Mouse (Mus musculus) C2C12 (cell line): ENCODE measurements at regions not wholly inside any gene's neighbourhood (a gene's known extent, or its start where the extent isn't known, plus 50 kb on each side); places are given as distances from the start of the nearest gene placed in this dataset.

ENCODE experiments used
- H3K27me3 ChIP-seq: one replicate; pipeline ENCODE4 v1.6.1; 2011; ENCODE audit not compliant: control insufficient read depth, insufficient read depth, insufficient read length
- H3K36me3 ChIP-seq: one replicate; pipeline ENCODE4 v1.6.1; 2011; ENCODE audit not compliant: control insufficient read depth, insufficient read depth
- H3K4me3 ChIP-seq: one replicate; pipeline ENCODE4 v1.5.1; 2011; ENCODE audit warnings: mild to moderate bottlenecking, control low read depth; ENCODE audit not compliant: poor library complexity, insufficient read depth, severe bottlenecking
- H3K79me2 ChIP-seq: one replicate; pipeline ENCODE4 v1.6.1; 2011; ENCODE audit not compliant: control insufficient read depth, insufficient read depth
- H3K79me3 ChIP-seq: one replicate; pipeline ENCODE4 v1.6.1; 2011; ENCODE audit warnings: low read depth, control low read depth
- H3ac ChIP-seq: one replicate; pipeline ENCODE3; 2011; ENCODE audit warnings: low read depth; ENCODE audit not compliant: control insufficient read depth, insufficient read length
- CEBPB ChIP-seq: IDR thresholded peaks from one replicate; pipeline ENCODE4 v1.6.1; 2011; ENCODE audit warnings: low read depth, mild to moderate bottlenecking, control low read depth, moderate library complexity
- CTCF ChIP-seq: IDR thresholded peaks from one replicate; pipeline ENCODE4 v1.5.1; 2011; ENCODE audit not compliant: control insufficient read depth, insufficient read depth, insufficient read length
- FOSL1 ChIP-seq: IDR thresholded peaks from one replicate; pipeline ENCODE4 v1.8.0; 2011; ENCODE audit warnings: mild to moderate bottlenecking, low read length; ENCODE audit not compliant: poor library complexity, insufficient read depth, severe bottlenecking
- MAX ChIP-seq: IDR thresholded peaks from one replicate; pipeline ENCODE4 v1.6.1; 2011; ENCODE audit warnings: mild to moderate bottlenecking, control low read depth
- MYOD1 ChIP-seq: IDR thresholded peaks from one replicate; pipeline ENCODE4 v1.6.1; 2011; ENCODE audit warnings: low read depth; ENCODE audit not compliant: control insufficient read depth, insufficient read length
- MYOG ChIP-seq: IDR thresholded peaks from one replicate; pipeline ENCODE4 v1.6.1; 2011; ENCODE audit not compliant: control insufficient read depth, insufficient read length; ENCODE audit errors: extremely low read depth
- USF1 ChIP-seq: IDR thresholded peaks from one replicate; pipeline ENCODE4 v1.6.1; 2011; ENCODE audit warnings: low read depth, mild to moderate bottlenecking, control low read depth, moderate library complexity

GRCm38 (mm10) chr1:194320320-194321036, 297.5 kb upstream of the Plxna2 start:
- Histone ChIP-seq H3K79me2 (no peaks in the 10 kb centered on the region), H3K27me3 (no peaks in the 10 kb centered on the region), H3K79me3 (no peaks in the 10 kb centered on the region), H3K36me3 (no peaks in the 10 kb centered on the region), H3ac (no peak overlapping the region), H3K4me3 (no peak overlapping the region)
- no peak for TF ChIP-seq MAX
- no peak for TF ChIP-seq CEBPB
- TF ChIP-seq MYOD1 = no peak
- TF ChIP-seq USF1 = no peak
- no peak for TF ChIP-seq FOSL1
- TF ChIP-seq CTCF = no peak
- no peak for TF ChIP-seq MYOG

GRCm38 (mm10) chr1:194318351-194318750, 299.7 kb upstream of the Plxna2 start:
- Histone ChIP-seq H3K36me3 (no peaks in the 10 kb centered on the region), H3K27me3 (no peaks in the 10 kb centered on the region), H3ac (no peak overlapping the region), H3K4me3 (no peak overlapping the region), H3K79me2 (no peaks in the 10 kb centered on the region), H3K79me3 (no peaks in the 10 kb centered on the region)
- TF ChIP-seq MYOD1 (no peak), MYOG (no peak), CTCF (no peak), MAX (no peak), CEBPB (no peak), USF1 (no peak), FOSL1 (no peak)

- H3K27me3 ChIP-seq = no peaks in the 10 kb centered on the region
- H3ac ChIP-seq = no peak overlapping the region
- no peak for TF ChIP-seq FOSL1
- TF ChIP-seq MYOD1 = no peak
- TF ChIP-seq MYOG = no peak
- TF ChIP-seq USF1 = no peak
- no peaks in the 10 kb centered on the region for H3K79me3 ChIP-seq
- no peaks in the 10 kb centered on the region for H3K36me3 ChIP-seq
- no peaks in the 10 kb centered on the region for H3K79me2 ChIP-seq
- no peak overlapping the region for H3K4me3 ChIP-seq
These were observed 302.4 kb upstream of the Plxna2 start for GRCm38 (mm10) chr1:194315593-194315992.

- no peaks in the 10 kb centered on the region for H3K79me3 ChIP-seq
- no peaks in the 10 kb centered on the region for H3K79me2 ChIP-seq
- H3K36me3 ChIP-seq = no peaks in the 10 kb centered on the region
- H3K27me3 ChIP-seq = no peaks in the 10 kb centered on the region
- no peak overlapping the region for H3ac ChIP-seq
- no peak overlapping the region for H3K4me3 ChIP-seq
- TF ChIP-seq MYOG (no peak), CEBPB (no peak), FOSL1 (no peak), CTCF (no peak), MAX (no peak), MYOD1 (no peak), USF1 (no peak)
These were observed 307.6 kb upstream of the Plxna2 start for GRCm38 (mm10) chr1:194310373-194310772.

- H3K27me3 ChIP-seq = no peaks in the 10 kb centered on the region
- H3K79me3 ChIP-seq = no peaks in the 10 kb centered on the region
- no peaks in the 10 kb centered on the region for H3K36me3 ChIP-seq
- TF ChIP-seq MAX (no peak), FOSL1 (no peak), USF1 (no peak), CEBPB (no peak), MYOG (no peak), CTCF (no peak), MYOD1 (no peak)
- H3K4me3 ChIP-seq = no peak overlapping the region
- H3K79me2 ChIP-seq = no peaks in the 10 kb centered on the region
- no peak overlapping the region for H3ac ChIP-seq
These were observed 309.4 kb upstream of the Plxna2 start for GRCm38 (mm10) chr1:194308648-194309047.

- H3K4me3 ChIP-seq = no peak overlapping the region
- no peak for TF ChIP-seq CTCF
- TF ChIP-seq MAX = no peak
- no peak for TF ChIP-seq MYOG
- no peak for TF ChIP-seq USF1
- no peak for TF ChIP-seq MYOD1
- no peak for TF ChIP-seq CEBPB
- TF ChIP-seq FOSL1 = no peak
- H3K36me3 ChIP-seq = no peaks in the 10 kb centered on the region
- H3K79me3 ChIP-seq = no peaks in the 10 kb centered on the region
- H3K79me2 ChIP-seq = no peaks in the 10 kb centered on the region
- H3K27me3 ChIP-seq = no peaks in the 10 kb centered on the region
- no peak overlapping the region for H3ac ChIP-seq
These were observed 314.1 kb upstream of the Plxna2 start for GRCm38 (mm10) chr1:194303951-194304350.
